Mouse (Mus musculus) forebrain, embryonic 11.5 days (tissue): ENCODE data around the gene Rnf215. TPM values are rescaled to one million over a fixed set of nuclear protein-coding genes. Genes with fewer than 3 reads are reported as not detected.

Experiments
- ATAC-seq: fragments of 200-750 bp; cut with Nextera tagmentation; replicated peaks from 2 replicates; pipeline ENCODE4 v1.8.0; 2017; ENCODE audit warnings: moderate TSS enrichment; ENCODE audit not compliant: low FRiP score
- DNase-seq: peaks from one replicate; pipeline ENCODE4 v3.0.0-alpha.2; 2017; ENCODE audit warnings: low spot score
- H3K27ac ChIP-seq: fragments of 300-500 bp; sonication (generic); 2 replicates; pipeline ENCODE4 v1.5.1; 2014; ENCODE audit warnings: low read depth, low read length
- H3K27me3 ChIP-seq: fragments of 300-500 bp; sonication (generic); 2 replicates; pipeline ENCODE4 v1.6.1; 2014; ENCODE audit warnings: mild to moderate bottlenecking, low read length, mixed read lengths; ENCODE audit not compliant: control insufficient read depth, insufficient read depth
- H3K36me3 ChIP-seq: fragments of 300-500 bp; sonication (generic); 2 replicates; pipeline ENCODE4 v1.6.1; 2014; ENCODE audit warnings: mild to moderate bottlenecking, low read length, moderate library complexity, mixed read lengths; ENCODE audit not compliant: control insufficient read depth, insufficient read depth
- H3K4me1 ChIP-seq: fragments of 300-500 bp; sonication (generic); replicated peaks from 2 replicates; pipeline ENCODE4 v1.6.1; 2014; ENCODE audit warnings: low read length, mixed read lengths; ENCODE audit not compliant: control insufficient read depth, insufficient read depth
- H3K4me2 ChIP-seq: fragments of 300-500 bp; sonication (generic); 2 replicates; pipeline ENCODE4 v1.6.1; 2014; ENCODE audit warnings: low read depth, mild to moderate bottlenecking, low read length, moderate library complexity, mixed read lengths; ENCODE audit not compliant: severe bottlenecking
- H3K4me3 ChIP-seq: fragments of 300-500 bp; sonication (generic); 2 replicates; pipeline ENCODE4 v1.5.1; 2014; ENCODE audit warnings: low read depth, low read length
- H3K9ac ChIP-seq: fragments of 300-500 bp; sonication (generic); 2 replicates; pipeline ENCODE4 v1.6.1; 2014; ENCODE audit warnings: low read length
- H3K9me3 ChIP-seq: fragments of 300-500 bp; sonication (generic); 2 replicates; pipeline ENCODE4 v1.6.1; 2016; ENCODE audit warnings: low read length, mixed read lengths; ENCODE audit not compliant: control insufficient read depth
- WGBS: fragments of 180-500 bp; shearing (Covaris S2); extraction: QIAGEN DNeasy Blood & Tissue Kit; methylation state at CpG from one replicate; pipeline ENCODE4 v1.1.7; 2014; 5-methylcytosine and 5-hydroxymethylcytosine counted together
- polyA plus RNA-seq: library from polyadenylated mRNA; unstranded; fragments of >200 nt; fragmentation: Nextera tagmentation; extraction: Ambion mirVana; gene quantifications from 2 replicates; pipeline ENCODE4 v1.2.1, GENCODE M21; 2014

Gene Rnf215
- 25.0 and 31.4 TPM in 2 replicates for polyA plus RNA-seq

GRCm38 (mm10) chr11:4134986-4135935, at the start of gene Rnf215:
Rnf215 (plus strand) TSS chr11:4135202.
- Histone ChIP-seq H3K27me3 (no peaks in the 10 kb centered on the region), H3K27ac (0 out of 2 replicates have a peak within 1 kb of the TSS, but pooled peaks have one; percentile 18), H3K4me1 (no peaks in the 10 kb centered on the region), H3K36me3 (peaks cover under 1% of the 10 kb centered on the region; the same call in 1 of the 2 replicates), H3K4me2 (peak within 1 kb of the TSS; percentile 90), H3K9me3 (no peaks in the 10 kb centered on the region; the same call in 1 of the 2 replicates), H3K9ac (peak within 1 kb of the TSS; percentile 95), H3K4me3 (peak within 1 kb of the TSS; percentile 86)
- DNase-seq = peak; percentile 98
- WGBS = 3% methylated on average over 60 of the region's 66 CpGs
- peak; percentile 92 for ATAC-seq

GRCm38 (mm10) chr11:4086246-4086645, 48.8 kb upstream of the Rnf215 start:
- H3K36me3 ChIP-seq = no peaks in the 10 kb centered on the region
- DNase-seq (no peak), ATAC-seq (no peak)
- no peak overlapping the region for H3K4me2 ChIP-seq
- no peak overlapping the region for H3K27ac ChIP-seq
- no peak overlapping the region for H3K9ac ChIP-seq
- WGBS = 68% methylated on average over 1 of the region's 1 CpGs
- no peak overlapping the region for H3K4me3 ChIP-seq
- H3K4me1 ChIP-seq = no peaks in the 10 kb centered on the region
- H3K27me3 ChIP-seq = no peaks in the 10 kb centered on the region
- H3K9me3 ChIP-seq = no peaks in the 10 kb centered on the region

- no peak for DNase-seq
- no peaks in the 10 kb centered on the region for H3K27me3 ChIP-seq
- 81% methylated on average over 2 of the region's 2 CpGs for WGBS
- H3K36me3 ChIP-seq = no peaks in the 10 kb centered on the region
- no peaks in the 10 kb centered on the region for H3K9me3 ChIP-seq
- no peak overlapping the region for H3K9ac ChIP-seq
- no peak for ATAC-seq
- no peak overlapping the region for H3K4me2 ChIP-seq
- H3K4me3 ChIP-seq = no peak overlapping the region
- H3K4me1 ChIP-seq = no peaks in the 10 kb centered on the region
- H3K27ac ChIP-seq = no peak overlapping the region
Measured at GRCm38 (mm10) chr11:4087267-4087666, 47.7 kb upstream of the Rnf215 start.

- WGBS = 88% methylated on average over 18 of the region's 18 CpGs
- H3K4me3 ChIP-seq = no peak overlapping the region
- no peak for ATAC-seq
Measured at GRCm38 (mm10) chr11:4093459-4094377, 41.3 kb upstream of the Rnf215 start.

GRCm38 (mm10) chr11:4094378-4095170, 40.4 kb upstream of the Rnf215 start:
- Histone ChIP-seq H3K4me2 (peak overlapping the region; percentile 90), H3K9me3 (no peaks in the 10 kb centered on the region), H3K9ac (peak overlapping the region; percentile 55), H3K27ac (0 out of 2 replicates have a peak overlapping the region, but pooled peaks have one; percentile 50), H3K4me1 (peaks cover 9% of the 10 kb centered on the region; the same call in 1 of the 2 replicates), H3K4me3 (peak overlapping the region; percentile 51), H3K36me3 (no peaks in the 10 kb centered on the region), H3K27me3 (no peaks in the 10 kb centered on the region)
- ATAC-seq = no peak
- DNase-seq = peak; percentile 80
- whole genome bisulfite sequencing = 5% methylated on average over 23 of the region's 24 CpGs

More at GRCm38 (mm10) chr11:4093459-4094377, 41.3 kb upstream of the Rnf215 start:
- Histone ChIP-seq H3K9ac (no peak overlapping the region), H3K4me2 (no peak overlapping the region), H3K4me1 (peaks cover 9% of the 10 kb centered on the region; the same call in 1 of the 2 replicates), H3K27ac (no peak overlapping the region), H3K27me3 (no peaks in the 10 kb centered on the region), H3K36me3 (no peaks in the 10 kb centered on the region), H3K9me3 (no peaks in the 10 kb centered on the region)
- no peak for DNase-seq

GRCm38 (mm10) chr11:4095171-4096053, 39.6 kb upstream of the Rnf215 start, which contains the start of gene Mtfp1:
Mtfp1 (minus strand) TSS chr11:4095445.
- Histone ChIP-seq H3K4me1 (peaks cover 9% of the 10 kb centered on the region; the same call in 1 of the 2 replicates), H3K9me3 (no peaks in the 10 kb centered on the region), H3K27ac (0 out of 2 replicates have a peak within 1 kb of the TSS, but pooled peaks have one; percentile 50), H3K27me3 (no peaks in the 10 kb centered on the region), H3K9ac (peak within 1 kb of the TSS; percentile 55), H3K36me3 (no peaks in the 10 kb centered on the region), H3K4me3 (peak within 1 kb of the TSS; percentile 51), H3K4me2 (peak within 1 kb of the TSS; percentile 90)
- no peak for ATAC-seq
- DNase-seq = peak; percentile 73
- WGBS = 8% methylated on average over 34 of the region's 34 CpGs
